ENCODE assay signal across 27 mouse cellular contexts in genomic region chr7:78220949-78221348, GRCm38 (mm10).
DNase-seq lines count a peak whose midpoint lies in the region; ATAC-seq and TF ChIP-seq lines count a peak whose summit lies in the region.
"Had no signal": no experiment of that assay in that cellular context is flagged by ENCODE, and none has a peak within 500 bp of the region (broad histone marks: within the 10 kb centered on the region; RNA-seq: fewer than 3 reads in every experiment).

No protein-coding gene starts in this region.

- H3K79me2 ChIP-seq in liver, adult 2 months (ENCODE audit: control insufficient read depth, insufficient read depth, low read length) = no peaks in the 10 kb centered on the region

- no peak for TF ChIP-seq CTCF in liver, adult 2 months (IDR thresholded peaks at IDR 0.05; ENCODE audit: low read depth, low read length)
- 0 out of 2 replicates have a peak, but pooled peaks have one; percentile 6 for TF ChIP-seq CTCF in lung, postnatal 0 days (IDR thresholded peaks at IDR 0.05)

- DNase-seq in gastrocnemius, postnatal 10 days = peak; percentile 2
- no peak for DNase-seq in gastrocnemius, postnatal 14 days
- peak; percentile 8 for DNase-seq in liver, adult 2 months (ENCODE audit: extremely low read depth, low read depth, low spot score)
- peak; percentile 31 for DNase-seq in lung, postnatal 0 days (ENCODE audit: low spot score)
- peak; percentile 6 to 48 for DNase-seq in lung, postnatal 4 days
- DNase-seq in right cerebral cortex, postnatal 10 days (ENCODE audit: low spot score in 2 of 2) = no peak
- DNase-seq in right cerebral cortex, postnatal 36 days (ENCODE audit: low spot score in 2 of 2) = no peak
- DNase-seq: adrenal gland, postnatal 25 days; cerebellum, adult 2 months; cerebellum, postnatal 14 days; gastrocnemius, postnatal 36 days; heart, adult 2 months; heart, postnatal 14 days; kidney, adult 8-10 months; kidney, postnatal 14 days; layer of hippocampus, adult 9-11 months; liver; thymus, postnatal 14 days had no signal

- no peak overlapping the region for H3K4me2 ChIP-seq in liver, embryonic 12.5 days
- H3K4me2 ChIP-seq in lung, postnatal 0 days (replicated peaks; ENCODE audit: low read depth, low read length) = no peak overlapping the region
- H3K4me2 ChIP-seq: embryonic facial prominence, embryonic 15.5 days; forebrain, embryonic 12.5 days; heart, embryonic 13.5 days; midbrain, embryonic 11.5 days; stomach, embryonic 15.5 days had no signal

- H3K27ac ChIP-seq in liver, adult 2 months (replicated peaks; ENCODE audit: insufficient read depth, low read depth, low read length) = no peak overlapping the region
- H3K27ac ChIP-seq in liver, embryonic 12.5 days = no peak overlapping the region
- H3K27ac ChIP-seq in lung, postnatal 0 days (ENCODE audit: low read length) = no peak overlapping the region
- H3K27ac ChIP-seq: embryonic facial prominence, embryonic 10.5 days; embryonic facial prominence, embryonic 15.5 days; forebrain, embryonic 12.5 days; heart, adult 2 months; heart, embryonic 13.5 days; stomach, embryonic 15.5 days had no signal

- H3K4me1 ChIP-seq in liver, adult 2 months (ENCODE audit: control insufficient read depth, insufficient read depth, low read length) = no peaks in the 10 kb centered on the region
- no peaks in the 10 kb centered on the region for H3K4me1 ChIP-seq in liver, embryonic 12.5 days
- H3K4me1 ChIP-seq in lung, postnatal 0 days (ENCODE audit: insufficient read depth, low read depth, low read length) = no peaks in the 10 kb centered on the region
- H3K4me1 ChIP-seq: embryonic facial prominence, embryonic 10.5 days; embryonic facial prominence, embryonic 15.5 days; heart, embryonic 13.5 days; stomach, embryonic 15.5 days had no signal

- ATAC-seq in liver, embryonic 12.5 days = no peak
- no peak for ATAC-seq in lung, postnatal 0 days
- ATAC-seq: intestine, embryonic 16.5 days; midbrain, embryonic 16.5 days had no signal

- 65% methylated on average over 4 of the region's 4 CpGs for WGBS in liver, adult 2 months
- WGBS in liver, embryonic 12.5 days (ENCODE audit: insufficient replicate concordance) = 49% methylated on average over 4 of the region's 4 CpGs
- 51% methylated on average over 4 of the region's 4 CpGs for WGBS in lung, postnatal 0 days

- H3K9me3 ChIP-seq in liver, embryonic 12.5 days (replicated peaks) = no peaks in the 10 kb centered on the region
- no peaks in the 10 kb centered on the region for H3K9me3 ChIP-seq in lung, postnatal 0 days (ENCODE audit: low read length)
- H3K9me3 ChIP-seq: embryonic facial prominence, embryonic 10.5 days; embryonic facial prominence, embryonic 15.5 days; forebrain, embryonic 12.5 days; heart, embryonic 13.5 days; stomach, embryonic 15.5 days had no signal

- H3K9ac ChIP-seq in liver, adult 2 months (ENCODE audit: low read depth, low read length) = no peak overlapping the region
- H3K9ac ChIP-seq in liver, embryonic 12.5 days = no peak overlapping the region
- H3K9ac ChIP-seq in lung, postnatal 0 days (replicated peaks; ENCODE audit: low read depth) = no peak overlapping the region
- H3K9ac ChIP-seq: embryonic facial prominence, embryonic 15.5 days; forebrain, embryonic 12.5 days; heart, embryonic 13.5 days; stomach, embryonic 15.5 days had no signal

- H3K4me3 ChIP-seq in liver, adult 2 months (ENCODE audit: insufficient read depth, low read depth, low read length) = no peak overlapping the region
- no peak overlapping the region for H3K4me3 ChIP-seq in liver, embryonic 12.5 days
- H3K4me3 ChIP-seq in lung, postnatal 0 days (ENCODE audit: low read depth, low read length) = no peak overlapping the region
- H3K4me3 ChIP-seq: embryonic facial prominence, embryonic 10.5 days; embryonic facial prominence, embryonic 15.5 days; forebrain, embryonic 12.5 days; heart, adult 2 months; heart, embryonic 13.5 days; stomach, embryonic 15.5 days had no signal

- no peak for TF ChIP-seq POLR2A in liver, adult 2 months (IDR thresholded peaks at IDR 0.05; ENCODE audit: extremely low read depth, insufficient read depth, low read length)

- intact Hi-C loops in gastrocnemius, postnatal 14 days (cut with DNase I; ENCODE audit: low total_unique reads) = no loop called here

- no peaks in the 10 kb centered on the region for H3K27me3 ChIP-seq in liver, adult 2 months (ENCODE audit: control insufficient read depth, insufficient read depth, low read length)
- no peaks in the 10 kb centered on the region for H3K27me3 ChIP-seq in liver, embryonic 12.5 days (replicated peaks)
- H3K27me3 ChIP-seq in lung, postnatal 0 days (replicated peaks; ENCODE audit: insufficient read depth, low read length) = no peaks in the 10 kb centered on the region
- H3K27me3 ChIP-seq: embryonic facial prominence, embryonic 15.5 days; forebrain, embryonic 12.5 days; heart, embryonic 13.5 days; stomach, embryonic 15.5 days had no signal

- TF ChIP-seq EP300 in lung, postnatal 0 days (IDR thresholded peaks at IDR 0.05) = no peak

- no peaks in the 10 kb centered on the region for H3K36me3 ChIP-seq in liver, adult 2 months (ENCODE audit: control insufficient read depth, insufficient read depth, low read length)
- no peaks in the 10 kb centered on the region for H3K36me3 ChIP-seq in liver, embryonic 12.5 days
- H3K36me3 ChIP-seq in lung, postnatal 0 days (ENCODE audit: insufficient read depth, low read length) = no peaks in the 10 kb centered on the region
- H3K36me3 ChIP-seq: embryonic facial prominence, embryonic 10.5 days; embryonic facial prominence, embryonic 15.5 days; forebrain, embryonic 12.5 days; heart, embryonic 13.5 days; stomach, embryonic 15.5 days had no signal

Comparison
In these comparisons a context has a peak if more than half of its experiments do, and no peak if none do; other contexts are left out.
1. DNase-seq: peak in gastrocnemius, postnatal 10 days (single experiment), liver, adult 2 months (single experiment), lung, postnatal 0 days (single experiment) and lung, postnatal 4 days (2 of 2); none in gastrocnemius, postnatal 14 days (single experiment), right cerebral cortex, postnatal 10 days (0 of 2) and right cerebral cortex, postnatal 36 days (0 of 2).